Mouse (Mus musculus) liver, embryonic 14.5 days (tissue): ENCODE data around the gene Tmem269.

Experiments used
- CTCF ChIP-seq: IDR thresholded peaks from 2 replicates; pipeline ENCODE4 v1.5.1; 2016; ENCODE audit warnings: antibody characterized with exemption, low read depth, control low read depth
- EP300 ChIP-seq: IDR thresholded peaks from 2 replicates; pipeline ENCODE4 v1.6.1; 2016; ENCODE audit warnings: antibody characterized with exemption, low read depth

DNA sequence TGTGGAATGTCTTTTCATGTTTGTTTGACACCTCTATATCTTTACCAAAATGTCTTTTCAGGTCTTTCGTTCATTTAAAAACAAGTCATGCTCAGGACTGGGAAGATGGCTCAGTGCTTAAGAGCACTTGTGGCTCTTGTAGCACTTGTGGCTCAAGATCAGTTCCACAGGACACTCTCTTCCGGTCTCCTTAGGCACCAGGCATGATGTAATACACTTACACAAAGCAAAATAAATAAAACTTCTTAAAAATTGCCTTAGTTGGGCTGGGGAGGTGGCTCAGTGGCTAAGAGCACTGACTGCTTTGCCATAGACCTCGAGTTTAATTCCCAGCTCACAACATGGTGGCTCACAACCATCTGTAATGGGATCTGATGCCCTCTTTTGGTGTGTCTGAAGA is 56.7 kb downstream of the Tmem269 start:
- no peak for TF ChIP-seq CTCF
- no peak for TF ChIP-seq EP300
